Mouse (Mus musculus) brain, adult 2 months (tissue): ENCODE data around the gene Fnd3c2.
A peak's percentile ranks its signal among the peaks of the same experiment; 100 is the strongest.
"Not testable (repeated sequence)": the region's sequence is repeated elsewhere in the genome, so short reads cannot be mapped to it uniquely, and the experiment has no call there.

ENCODE experiments used
- DNase-seq: peaks from one replicate; pipeline ENCODE4 v3.0.0; 2011; ENCODE audit warnings: low read depth, low spot score

Fnd3c2 gene

GRCm38 (mm10) chrX:106255276-106255675 lies at the start of gene Fnd3c2:
Gene Fnd3c2, minus strand, starts transcription at chrX:106255376.
- DNase-seq: no peak

- peak; percentile 0 for DNase-seq
Measured at GRCm38 (mm10) chrX:106284441-106284840, 29.3 kb upstream of the Fnd3c2 start.

- no peak for DNase-seq
Measured at GRCm38 (mm10) chrX:106221058-106221457, 34.1 kb downstream of the Fnd3c2 start, which contains the start of gene Taf9b. Gene Taf9b, minus strand, starts transcription at chrX:106221158.

DNA sequence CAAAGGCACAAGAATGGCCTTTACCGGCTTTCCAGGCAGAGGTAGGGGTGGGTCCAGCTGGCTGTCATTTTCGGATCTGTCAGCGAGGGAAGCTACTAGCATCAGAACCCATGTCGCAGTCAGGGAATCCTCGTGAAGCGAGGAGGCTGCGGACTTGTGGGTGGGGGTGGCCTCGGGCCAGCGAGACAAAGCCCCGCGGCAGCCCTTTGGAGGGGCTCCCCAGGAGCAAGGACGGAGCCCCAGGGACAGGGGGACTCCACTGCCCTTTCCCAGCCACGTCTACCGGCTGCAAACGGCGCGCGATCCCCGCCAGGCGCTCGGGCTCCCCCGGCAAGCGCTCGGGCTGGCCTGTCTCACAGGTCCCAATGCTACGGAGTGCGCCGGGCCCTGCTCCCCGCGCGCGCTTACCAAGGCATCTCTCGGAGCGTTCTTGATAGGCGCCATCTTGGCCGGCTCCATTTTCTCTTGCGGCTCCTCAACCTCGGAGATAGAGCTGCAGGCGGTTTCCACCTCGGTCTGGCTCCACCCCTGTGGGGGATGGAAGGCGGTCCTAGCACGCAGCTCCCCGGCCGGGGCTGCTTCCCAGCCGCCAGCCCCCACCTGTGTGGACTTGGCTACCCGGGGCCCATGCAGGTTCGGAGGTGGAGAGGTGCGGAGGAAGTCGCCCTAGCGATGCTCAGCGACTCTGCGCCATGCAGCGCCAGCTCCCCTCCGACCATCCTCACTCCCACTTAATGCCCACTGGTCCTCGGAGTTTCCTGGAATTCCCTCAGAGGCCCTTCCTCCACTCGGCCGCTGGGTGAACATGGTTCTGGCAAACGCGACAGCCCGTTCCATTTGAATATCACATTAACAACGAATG lies 35.8 kb downstream of the Fnd3c2 start:
- peak; percentile 94 for DNase-seq

- no peak for DNase-seq
Measured at GRCm38 (mm10) chrX:106209100-106209499, 46.1 kb downstream of the Fnd3c2 start.

- DNase-seq: no peak
Measured at GRCm38 (mm10) chrX:106198904-106199303, 56.3 kb downstream of the Fnd3c2 start.

DNA sequence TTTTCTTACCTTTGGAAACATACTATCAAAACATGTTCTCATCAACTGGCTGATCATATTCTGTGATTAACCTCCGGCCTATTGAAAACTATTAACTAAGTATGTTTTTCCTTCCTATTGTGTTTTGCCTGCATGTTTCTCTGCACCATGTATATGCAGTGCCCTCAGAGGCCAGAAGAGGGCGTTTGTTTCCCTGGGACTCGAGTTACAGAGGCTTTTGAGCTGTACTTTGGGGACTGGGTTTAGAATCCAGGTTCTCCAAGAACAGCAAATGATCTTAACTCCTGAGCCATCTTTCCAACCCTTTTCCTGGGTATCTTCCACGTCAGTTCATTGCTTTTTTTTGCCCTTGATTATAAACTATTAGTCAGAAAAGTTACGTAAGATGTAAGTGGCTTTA lies 57.9 kb downstream of the Fnd3c2 start:
- DNase-seq: no peak

DNA sequence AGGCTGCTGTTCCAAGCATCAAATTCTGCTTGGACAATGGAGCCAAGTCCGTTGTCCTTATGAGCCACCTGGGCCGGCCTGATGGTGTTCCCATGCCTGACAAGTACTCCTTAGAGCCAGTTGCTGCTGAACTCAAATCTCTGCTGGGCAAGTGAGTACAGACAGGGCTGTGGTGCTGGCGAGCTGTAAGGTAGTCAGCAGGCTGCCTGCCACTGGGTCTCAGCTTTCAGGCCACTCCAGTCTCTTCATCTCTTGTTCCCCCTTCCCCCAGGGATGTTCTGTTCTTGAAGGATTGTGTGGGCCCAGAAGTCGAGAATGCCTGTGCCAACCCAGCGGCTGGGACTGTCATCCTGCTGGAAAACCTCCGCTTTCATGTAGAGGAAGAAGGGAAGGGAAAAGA lies 60.8 kb downstream of the Fnd3c2 start:
- DNase-seq: not testable (repeated sequence)

- no peak for DNase-seq
Measured at GRCm38 (mm10) chrX:106190091-106190490, 65.1 kb downstream of the Fnd3c2 start.

GRCm38 (mm10) chrX:106189356-106189755 lies 65.8 kb downstream of the Fnd3c2 start:
- no peak for DNase-seq

DNA sequence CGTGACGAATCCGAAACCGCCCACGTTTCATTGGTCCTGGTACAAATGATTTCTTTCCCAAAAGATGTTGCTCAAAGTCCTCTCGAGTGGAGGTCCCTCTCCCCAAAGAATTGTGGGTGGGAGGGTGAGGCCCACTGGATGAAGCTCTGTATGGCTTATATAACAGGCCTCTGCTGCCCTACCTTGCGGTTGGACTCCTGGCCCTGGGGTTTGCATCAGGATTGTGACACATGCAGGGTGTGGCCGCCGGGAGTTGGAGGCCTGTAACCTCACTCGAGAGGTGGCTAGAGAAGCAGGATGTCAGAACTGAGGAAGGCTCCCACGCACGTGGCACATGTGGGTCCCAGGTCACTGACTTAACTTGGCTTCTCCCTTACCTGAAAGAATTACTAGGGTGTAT lies 67.4 kb downstream of the Fnd3c2 start:
- peak; percentile 34 for DNase-seq

DNA sequence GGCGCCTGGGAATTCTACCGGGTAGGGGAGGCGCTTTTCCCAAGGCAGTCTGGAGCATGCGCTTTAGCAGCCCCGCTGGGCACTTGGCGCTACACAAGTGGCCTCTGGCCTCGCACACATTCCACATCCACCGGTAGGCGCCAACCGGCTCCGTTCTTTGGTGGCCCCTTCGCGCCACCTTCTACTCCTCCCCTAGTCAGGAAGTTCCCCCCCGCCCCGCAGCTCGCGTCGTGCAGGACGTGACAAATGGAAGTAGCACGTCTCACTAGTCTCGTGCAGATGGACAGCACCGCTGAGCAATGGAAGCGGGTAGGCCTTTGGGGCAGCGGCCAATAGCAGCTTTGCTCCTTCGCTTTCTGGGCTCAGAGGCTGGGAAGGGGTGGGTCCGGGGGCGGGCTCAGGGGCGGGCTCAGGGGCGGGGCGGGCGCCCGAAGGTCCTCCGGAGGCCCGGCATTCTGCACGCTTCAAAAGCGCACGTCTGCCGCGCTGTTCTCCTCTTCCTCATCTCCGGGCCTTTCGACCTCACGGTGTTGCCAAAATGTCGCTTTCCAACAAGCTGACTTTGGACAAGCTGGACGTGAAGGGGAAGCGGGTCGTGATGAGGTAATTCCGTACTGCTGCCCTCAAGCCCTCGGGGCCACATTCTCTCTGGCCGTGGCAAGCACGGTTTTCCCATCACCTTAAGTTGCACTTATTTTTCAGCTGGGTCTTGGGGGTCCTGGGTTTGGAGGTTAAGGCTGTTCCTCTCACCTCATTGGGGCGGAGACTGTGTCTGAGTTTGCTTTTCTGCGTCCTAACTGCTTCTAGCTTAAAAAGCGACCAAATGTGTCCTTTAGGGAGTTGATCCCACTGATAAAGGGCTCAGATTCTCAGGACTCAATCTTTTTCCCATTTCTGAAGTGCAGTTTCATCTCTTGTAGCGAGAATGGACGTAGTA lies 68.2 kb downstream of the Fnd3c2 start, which contains the start of gene Pgk1:
Pgk1 (plus strand) TSS at position 388 of the 937 bp plus-strand sequence.
- peak; percentile 99 for DNase-seq

GRCm38 (mm10) chrX:106185706-106186105 lies 69.5 kb downstream of the Fnd3c2 start:
- DNase-seq: no peak
